In the genomic region with DNA sequence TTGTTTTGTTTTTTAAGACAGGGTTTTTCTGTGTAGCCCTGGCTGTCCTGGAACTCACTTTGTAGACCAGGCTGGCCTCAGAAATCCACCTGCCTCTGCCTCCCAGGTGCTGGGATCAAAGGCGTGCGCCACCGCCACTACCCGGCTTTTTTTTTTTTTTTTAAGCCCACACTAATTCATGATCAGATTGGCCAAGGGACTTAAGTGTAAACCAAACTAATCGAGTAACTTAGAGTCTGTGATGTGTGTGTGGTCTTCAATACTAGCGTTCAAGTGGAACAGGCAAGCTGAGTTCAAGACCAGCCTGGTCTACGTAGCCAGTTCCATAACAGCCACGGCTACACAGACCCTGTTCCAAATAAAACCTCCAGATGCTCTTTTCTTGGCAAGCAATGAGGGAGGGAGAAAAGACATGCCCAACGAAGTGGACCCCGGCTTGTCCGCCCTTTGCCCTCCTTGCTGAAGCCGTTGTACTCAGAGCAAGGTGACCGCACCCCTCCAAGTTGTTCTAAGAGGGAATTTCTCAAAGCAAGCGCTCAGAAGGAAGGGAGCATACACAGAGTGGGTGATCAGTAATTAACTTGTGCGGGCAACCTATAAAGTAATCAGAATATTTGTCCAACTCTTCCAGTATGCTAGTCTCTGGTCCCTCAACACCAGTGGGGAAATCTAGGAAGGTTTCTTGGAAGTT, we compare ENCODE assay signal across 8 mouse cellular contexts. TPM values are rescaled to one million over a fixed set of nuclear protein-coding genes. Genes with fewer than 3 reads are reported as not detected.
DNase-seq lines count a peak whose midpoint lies in the region; ATAC-seq lines count a peak whose summit lies in the region.

No protein-coding gene starts in this region.

- no peak; the same call in 1 of the 2 replicates for ATAC-seq in megakaryocyte, adult 5-6 weeks (ENCODE audit: poor library complexity, severe bottlenecking)
- ATAC-seq in forebrain, embryonic 12.5 days (ENCODE audit: low FRiP score) = peak; percentile 30; the same call in 1 of the 2 replicates
- peak; percentile 40 for ATAC-seq in kidney, embryonic 16.5 days (ENCODE audit: low FRiP score, low TSS enrichment)

- H3K9ac ChIP-seq in forebrain, embryonic 12.5 days = peak overlapping the region; percentile 72
- peak overlapping the region; percentile 82 for H3K9ac ChIP-seq in kidney, embryonic 16.5 days (replicated peaks; ENCODE audit: low read length)

- H3K27ac ChIP-seq in forebrain, embryonic 12.5 days = peak overlapping the region; percentile 78
- peak overlapping the region; percentile 90 for H3K27ac ChIP-seq in kidney, embryonic 16.5 days (ENCODE audit: low read length)
- peak overlapping the region; percentile 53 for H3K27ac ChIP-seq in macrophage

- H3K4me3 ChIP-seq in megakaryocyte, embryonic 14.5 days (replicated peaks) = peak overlapping the region; percentile 96
- H3K4me3 ChIP-seq in forebrain, embryonic 12.5 days (replicated peaks) = peak overlapping the region; percentile 62
- H3K4me3 ChIP-seq in kidney, embryonic 16.5 days (ENCODE audit: low read length) = peak overlapping the region; percentile 75
- peak overlapping the region; percentile 79 for H3K4me3 ChIP-seq in macrophage (ENCODE audit: inconsistent target)

- peaks cover 23% of the 10 kb centered on the region for H3K79me2 ChIP-seq in macrophage (ENCODE audit: inconsistent target)

- no peak for DNase-seq in left cerebral cortex, postnatal 10 days (ENCODE audit: extremely low spot score in 1 of 2, low spot score in 2 of 2)
- no peak for DNase-seq in spleen, adult 18-20 months
- no peak for DNase-seq in thymus, postnatal 0 days (ENCODE audit: low spot score)

- H3K36me3 ChIP-seq in megakaryocyte, embryonic 14.5 days (replicated peaks; ENCODE audit: low read length) = peaks cover 62% of the 10 kb centered on the region
- peaks cover 39% of the 10 kb centered on the region for H3K36me3 ChIP-seq in forebrain, embryonic 12.5 days (replicated peaks)
- H3K36me3 ChIP-seq in kidney, embryonic 16.5 days (ENCODE audit: insufficient read depth, low read length) = peaks cover 30% of the 10 kb centered on the region
- peaks cover 29% of the 10 kb centered on the region for H3K36me3 ChIP-seq in macrophage (ENCODE audit: inconsistent target)

- H3K9me3 ChIP-seq in megakaryocyte, embryonic 14.5 days = no peaks in the 10 kb centered on the region
- H3K9me3 ChIP-seq in forebrain, embryonic 12.5 days = no peaks in the 10 kb centered on the region
- H3K9me3 ChIP-seq in kidney, embryonic 16.5 days (ENCODE audit: low read length) = no peaks in the 10 kb centered on the region

- H3K4me1 ChIP-seq in megakaryocyte, embryonic 14.5 days = peaks cover 65% of the 10 kb centered on the region
- peaks cover 20% of the 10 kb centered on the region for H3K4me1 ChIP-seq in forebrain, embryonic 12.5 days
- peaks cover 17% of the 10 kb centered on the region for H3K4me1 ChIP-seq in kidney, embryonic 16.5 days (ENCODE audit: insufficient read depth, low read length)

- intact Hi-C loops in left cerebral cortex, postnatal 10 days (cut with DNase I) = no loop called here

- H3K4me2 ChIP-seq in forebrain, embryonic 12.5 days = peak overlapping the region; percentile 79
- peak overlapping the region; percentile 72 for H3K4me2 ChIP-seq in kidney, embryonic 16.5 days (replicated peaks; ENCODE audit: low read depth, low read length)

- H3K27me3 ChIP-seq in megakaryocyte, embryonic 14.5 days (replicated peaks) = no peaks in the 10 kb centered on the region
- no peaks in the 10 kb centered on the region for H3K27me3 ChIP-seq in forebrain, embryonic 12.5 days
- H3K27me3 ChIP-seq in kidney, embryonic 16.5 days (ENCODE audit: insufficient read depth, low read length) = no peaks in the 10 kb centered on the region

- WGBS in forebrain, embryonic 12.5 days = 35% methylated on average over 15 of the region's 15 CpGs
- WGBS in kidney, embryonic 16.5 days = 25% methylated on average over 15 of the region's 15 CpGs
- WGBS in macrophage (ENCODE audit: missing documents) = 29% methylated on average over 15 of the region's 15 CpGs

RNA-seq across cellular contexts. Expression of gene Leng1, which starts 1.0 kb away (rescaled TPM):
- polyA plus RNA-seq in megakaryocyte, embryonic 14.5 days (2012; ENCODE audit: insufficient read depth, low replicate concordance) = 5.3 and 22.0 TPM in 2 replicates
- total RNA-seq in megakaryocyte, adult 5-6 weeks (2015) = 7.8 and 8.7 TPM in 2 replicates
- 9.4 and 15.4 TPM in 2 replicates for total RNA-seq in megakaryocyte, adult 5-6 weeks (2017)
- polyA plus RNA-seq in forebrain, embryonic 12.5 days (2016; fragmentation: Nextera tagmentation; extraction: Ambion mirVana) = 20.4 and 21.7 TPM in 2 replicates
- 16.7 and 17.4 TPM in 2 replicates for polyA plus RNA-seq in kidney, embryonic 16.5 days (2015; fragmentation: Nextera tagmentation; extraction: Ambion mirVana)
- 10 to 100 TPM in 6 of 26 experiments, 1 to 10 TPM in 20; 3.2 to 15.2 (median 8.5) TPM for total RNA-seq in macrophage (2018; cell fraction: chromatin; rRNA removed)
- total RNA-seq in macrophage (2018; cell fraction: cytosol; rRNA removed) = 10 to 100 TPM; 12.0 to 22.7 (median 15.8) TPM
- 10 to 100 TPM in 8 of 26 experiments, 1 to 10 TPM in 18; 4.5 to 12.7 (median 7.7) TPM for total RNA-seq in macrophage (2018; cell fraction: nucleus; rRNA removed)
- 13.7 to 21.9 TPM (median 15.4 TPM) in 3 replicates for polyA plus RNA-seq in macrophage (2018)
- total RNA-seq in left cerebral cortex, postnatal 10 days (2021) = 1 to 10 TPM; 4.4 to 5.5 TPM
- 20.7 and 22.9 TPM in 2 replicates for polyA plus RNA-seq in thymus, postnatal 0 days (2015; fragmentation: Nextera tagmentation; extraction: Ambion mirVana)

RNA-seq across cellular contexts. Expression of gene Tmc4, which starts 12.7 kb away (rescaled TPM):
- polyA plus RNA-seq in megakaryocyte, embryonic 14.5 days (2012; ENCODE audit: insufficient read depth, low replicate concordance) = 3.3 and 9.3 TPM in 2 replicates
- total RNA-seq in megakaryocyte, adult 5-6 weeks (2015) = 9.0 and 9.9 TPM in 2 replicates
- total RNA-seq in megakaryocyte, adult 5-6 weeks (2017) = 9.8 and 11.8 TPM in 2 replicates
- polyA plus RNA-seq in forebrain, embryonic 12.5 days (2016; fragmentation: Nextera tagmentation; extraction: Ambion mirVana) = 2.9 and 3.1 TPM in 2 replicates
- polyA plus RNA-seq in kidney, embryonic 16.5 days (2015; fragmentation: Nextera tagmentation; extraction: Ambion mirVana) = 25.3 and 29.1 TPM in 2 replicates
- 10 to 100 TPM in 16 of 26 experiments, 1 to 10 TPM in 10; 3.3 to 25.9 (median 11.9) TPM for total RNA-seq in macrophage (2018; cell fraction: chromatin; rRNA removed)
- total RNA-seq in macrophage (2018; cell fraction: cytosol; rRNA removed) = 1 to 10 TPM in 7 of 26 experiments, under 1 TPM in 19; 0.33 to 2.0 (median 0.82) TPM
- 10 to 100 TPM in 8 of 26 experiments, 1 to 10 TPM in 18; 2.2 to 21.0 (median 5.2) TPM for total RNA-seq in macrophage (2018; cell fraction: nucleus; rRNA removed)
- 0.28 to 2.0 TPM (median 0.70 TPM) in 3 replicates for polyA plus RNA-seq in macrophage (2018)
- 1 to 10 TPM; 5.1 to 5.8 TPM for total RNA-seq in left cerebral cortex, postnatal 10 days (2021)
- polyA plus RNA-seq in thymus, postnatal 0 days (2015; fragmentation: Nextera tagmentation; extraction: Ambion mirVana) = 12.5 TPM in 2 replicates

RNA-seq across cellular contexts. Expression of gene Cnot3, which starts 19.6 kb away (rescaled TPM):
- 518 and 624 TPM in 2 replicates for polyA plus RNA-seq in megakaryocyte, embryonic 14.5 days (2012; ENCODE audit: insufficient read depth, low replicate concordance)
- total RNA-seq in megakaryocyte, adult 5-6 weeks (2015) = 119 and 123 TPM in 2 replicates
- 23.5 and 36.8 TPM in 2 replicates for total RNA-seq in megakaryocyte, adult 5-6 weeks (2017)
- 62.6 and 71.7 TPM in 2 replicates for polyA plus RNA-seq in forebrain, embryonic 12.5 days (2016; fragmentation: Nextera tagmentation; extraction: Ambion mirVana)
- polyA plus RNA-seq in kidney, embryonic 16.5 days (2015; fragmentation: Nextera tagmentation; extraction: Ambion mirVana) = 65.3 and 71.6 TPM in 2 replicates
- 100 to 1,000 TPM in 7 of 26 experiments, 10 to 100 TPM in 19; 35.3 to 142 (median 84.0) TPM for total RNA-seq in macrophage (2018; cell fraction: chromatin; rRNA removed)
- 10 to 100 TPM; 15.3 to 44.9 (median 38.9) TPM for total RNA-seq in macrophage (2018; cell fraction: cytosol; rRNA removed)
- total RNA-seq in macrophage (2018; cell fraction: nucleus; rRNA removed) = 10 to 100 TPM; 29.8 to 82.8 (median 46.2) TPM
- 28.4 to 47.4 TPM (median 36.0 TPM) in 3 replicates for polyA plus RNA-seq in macrophage (2018)
- 10 to 100 TPM; 48.2 to 60.9 TPM for total RNA-seq in left cerebral cortex, postnatal 10 days (2021)
- 42.6 and 44.5 TPM in 2 replicates for polyA plus RNA-seq in thymus, postnatal 0 days (2015; fragmentation: Nextera tagmentation; extraction: Ambion mirVana)

RNA-seq across cellular contexts. Expression of gene Tsen34, which starts 28.0 kb away (rescaled TPM):
- 60.0 and 93.4 TPM in 2 replicates for polyA plus RNA-seq in megakaryocyte, embryonic 14.5 days (2012; ENCODE audit: insufficient read depth, low replicate concordance)
- 30.0 and 34.0 TPM in 2 replicates for total RNA-seq in megakaryocyte, adult 5-6 weeks (2015)
- 25.3 and 28.3 TPM in 2 replicates for total RNA-seq in megakaryocyte, adult 5-6 weeks (2017)
- 204 and 215 TPM in 2 replicates for polyA plus RNA-seq in forebrain, embryonic 12.5 days (2016; fragmentation: Nextera tagmentation; extraction: Ambion mirVana)
- polyA plus RNA-seq in kidney, embryonic 16.5 days (2015; fragmentation: Nextera tagmentation; extraction: Ambion mirVana) = 286 and 341 TPM in 2 replicates
- 10 to 100 TPM in 24 of 26 experiments, 1 to 10 TPM in 2; 8.2 to 50.8 (median 30.6) TPM for total RNA-seq in macrophage (2018; cell fraction: chromatin; rRNA removed)
- total RNA-seq in macrophage (2018; cell fraction: cytosol; rRNA removed) = 10 to 100 TPM; 21.9 to 48.2 (median 37.9) TPM
- 10 to 100 TPM; 11.7 to 48.9 (median 26.5) TPM for total RNA-seq in macrophage (2018; cell fraction: nucleus; rRNA removed)
- 16.8 to 42.4 TPM (median 42.3 TPM) in 3 replicates for polyA plus RNA-seq in macrophage (2018)
- total RNA-seq in left cerebral cortex, postnatal 10 days (2021) = 10 to 100 TPM; 85.1 to 97.4 TPM
- polyA plus RNA-seq in thymus, postnatal 0 days (2015; fragmentation: Nextera tagmentation; extraction: Ambion mirVana) = 67.5 and 70.1 TPM in 2 replicates

RNA-seq across cellular contexts. Expression of gene Mboat7, which starts 28.7 kb away (rescaled TPM):
- 210 and 251 TPM in 2 replicates for polyA plus RNA-seq in megakaryocyte, embryonic 14.5 days (2012; ENCODE audit: insufficient read depth, low replicate concordance)
- 96.2 and 102 TPM in 2 replicates for total RNA-seq in megakaryocyte, adult 5-6 weeks (2015)
- 47.2 and 55.7 TPM in 2 replicates for total RNA-seq in megakaryocyte, adult 5-6 weeks (2017)
- 39.5 and 40.8 TPM in 2 replicates for polyA plus RNA-seq in forebrain, embryonic 12.5 days (2016; fragmentation: Nextera tagmentation; extraction: Ambion mirVana)
- polyA plus RNA-seq in kidney, embryonic 16.5 days (2015; fragmentation: Nextera tagmentation; extraction: Ambion mirVana) = 70.5 and 73.9 TPM in 2 replicates
- 10 to 100 TPM; 10.6 to 49.7 (median 21.6) TPM for total RNA-seq in macrophage (2018; cell fraction: chromatin; rRNA removed)
- total RNA-seq in macrophage (2018; cell fraction: cytosol; rRNA removed) = 10 to 100 TPM; 19.8 to 52.3 (median 32.5) TPM
- total RNA-seq in macrophage (2018; cell fraction: nucleus; rRNA removed) = 10 to 100 TPM; 25.0 to 66.8 (median 38.6) TPM
- 31.1 to 42.2 TPM (median 40.9 TPM) in 3 replicates for polyA plus RNA-seq in macrophage (2018)
- 100 to 1,000 TPM; 167 to 170 TPM for total RNA-seq in left cerebral cortex, postnatal 10 days (2021)
- polyA plus RNA-seq in thymus, postnatal 0 days (2015; fragmentation: Nextera tagmentation; extraction: Ambion mirVana) = 36.0 and 40.1 TPM in 2 replicates
